Mouse (Mus musculus): ENCODE results near the gene Prcc. TPM values are rescaled to one million over a fixed set of nuclear protein-coding genes. Genes with fewer than 3 reads are reported as not detected.

The Prcc gene
- 10 to 100 TPM; 56.7 to 58.3 TPM for total RNA-seq (2021)
- long read RNA-seq, experiment 1, transcript Prcc-201 (7 exons, 2,099 nt), result major isoform, 38 of 41 reads
- long read RNA-seq, experiment 1, partial matches to known transcripts, result 3 of 41 reads
- long read RNA-seq, experiment 1, other reads (novel, unspliced or antisense), result 0 of 41 reads
- long read RNA-seq, experiment 2, transcript Prcc-201 (7 exons, 2,099 nt), result major isoform, 25 of 30 reads
- long read RNA-seq, experiment 2, partial matches to known transcripts, result 3 of 30 reads
- long read RNA-seq, experiment 2, other reads (novel, unspliced or antisense), result 2 of 30 reads

- DNase-seq (ENCODE audit: low spot score in 2 of 2), result peak; percentile 50 to 83
Observed at GRCm38 (mm10) chr3:87885281-87886003, at the start of gene Prcc. Prcc (minus strand) TSS chr3:87885608.

- DNase-seq (ENCODE audit: low spot score in 2 of 2), result no peak
Observed at GRCm38 (mm10) chr3:87935201-87935600, 49.8 kb upstream of the Prcc start.

- DNase-seq (ENCODE audit: low spot score in 2 of 2), result no peak
Observed at GRCm38 (mm10) chr3:87934501-87934900, 49.1 kb upstream of the Prcc start.

GRCm38 (mm10) chr3:87934026-87934425 lies 48.6 kb upstream of the Prcc start:
- no peak for DNase-seq (ENCODE audit: low spot score in 2 of 2)

GRCm38 (mm10) chr3:87930078-87930795 lies 44.8 kb upstream of the Prcc start, which contains the start of the genes Isg20l2 and Rrnad1:
Isg20l2 (plus strand) TSS chr3:87930314.
Rrnad1 (minus strand) TSS chr3:87930717.
- DNase-seq (ENCODE audit: low spot score in 2 of 2), result peak; percentile 94 to 97

GRCm38 (mm10) chr3:87929341-87930077 lies 44.1 kb upstream of the Prcc start:
- no peak for DNase-seq (ENCODE audit: low spot score in 2 of 2)

- no peak for DNase-seq (ENCODE audit: low spot score in 2 of 2)
Observed at GRCm38 (mm10) chr3:87927452-87927851, 42.0 kb upstream of the Prcc start.

GRCm38 (mm10) chr3:87924996-87925395 lies 39.6 kb upstream of the Prcc start:
- no peak for DNase-seq (ENCODE audit: low spot score in 2 of 2)

- DNase-seq (ENCODE audit: low spot score in 2 of 2), result no peak
Observed at GRCm38 (mm10) chr3:87920270-87920943, 35.0 kb upstream of the Prcc start.

- DNase-seq (ENCODE audit: low spot score in 2 of 2), result peak; percentile 43 to 65
Observed at GRCm38 (mm10) chr3:87919336-87920108, 34.1 kb upstream of the Prcc start, which contains the start of gene Mrpl24. Mrpl24 (plus strand) TSS chr3:87919506.

- DNase-seq (ENCODE audit: low spot score in 2 of 2), result no peak
Observed at GRCm38 (mm10) chr3:87918551-87918950, 33.1 kb upstream of the Prcc start.

GRCm38 (mm10) chr3:87916990-87917389 lies 31.6 kb upstream of the Prcc start:
- DNase-seq (ENCODE audit: low spot score in 2 of 2), result no peak

GRCm38 (mm10) chr3:87913891-87914290 lies 28.5 kb upstream of the Prcc start:
- DNase-seq (ENCODE audit: low spot score in 2 of 2), result no peak

GRCm38 (mm10) chr3:87913491-87913890 lies 28.1 kb upstream of the Prcc start:
- DNase-seq (ENCODE audit: low spot score in 2 of 2), result no peak

GRCm38 (mm10) chr3:87910573-87911141 lies 25.2 kb upstream of the Prcc start:
- DNase-seq (ENCODE audit: low spot score in 2 of 2), result peak; percentile 67 to 80

- DNase-seq (ENCODE audit: low spot score in 2 of 2), result no peak
Observed at GRCm38 (mm10) chr3:87909874-87910273, 24.5 kb upstream of the Prcc start.

GRCm38 (mm10) chr3:87909381-87909780 lies 24.0 kb upstream of the Prcc start:
- no peak for DNase-seq (ENCODE audit: low spot score in 2 of 2)

GRCm38 (mm10) chr3:87907906-87908305 lies 22.5 kb upstream of the Prcc start:
- DNase-seq (ENCODE audit: low spot score in 2 of 2), result no peak

Measured in gastrocnemius, postnatal 4 days (tissue).